Mouse (Mus musculus): ENCODE results near the gene Igf2bp3.

GRCm38 (mm10) chr6:49168648-49169047 is 46.1 kb downstream of the Igf2bp3 start:
- TF ChIP-seq CTCF (IDR thresholded peaks at IDR 0.05; ENCODE audit: extremely low read depth, insufficient read length, insufficient replicate concordance, low read depth, low read length): no peak
- TF ChIP-seq POLR2A (IDR thresholded peaks at IDR 0.05; ENCODE audit: low read depth, low read length): no peak
